Mouse (Mus musculus) heart, adult 2 months (tissue): Measurements from ENCODE around the gene Arhgef25. TPM values are rescaled to one million over a fixed set of nuclear protein-coding genes. Genes with fewer than 3 reads are reported as not detected.

Experiments used
- DNase-seq, 2 experiments: peaks; one replicate each; pipeline ENCODE4 v3.0.0; 2021
- H3K27ac ChIP-seq: fragments of 200-600 bp; 2 replicates; pipeline ENCODE4 v1.8.1; 2022
- H3K27me3 ChIP-seq: fragments of 200-500 bp; 2 replicates; pipeline ENCODE4 v1.6.1; 2012; ENCODE audit warnings: mild to moderate bottlenecking, low read length, inconsistent platforms, mixed read lengths; ENCODE audit not compliant: control insufficient read depth, insufficient read depth
- H3K36me3 ChIP-seq: fragments of 200-500 bp; 2 replicates; pipeline ENCODE4 v1.6.1; 2012; ENCODE audit warnings: low read length, inconsistent platforms; ENCODE audit not compliant: control insufficient read depth, insufficient read depth
- H3K4me1 ChIP-seq: fragments of 200-500 bp; 2 replicates; pipeline ENCODE4 v1.6.1; 2011; ENCODE audit warnings: low read length; ENCODE audit not compliant: control insufficient read depth, insufficient read depth
- H3K4me3 ChIP-seq: fragments of 200-600 bp; 2 replicates; pipeline ENCODE4 v1.8.1; 2022
- H3K79me2 ChIP-seq: fragments of 200-500 bp; replicated peaks from 2 replicates; pipeline ENCODE4 v1.6.1; 2012; ENCODE audit warnings: mild to moderate bottlenecking, inconsistent platforms, low read length, moderate library complexity, mixed read lengths; ENCODE audit not compliant: control insufficient read depth, insufficient read depth
- H3K9ac ChIP-seq: fragments of 200-500 bp; 2 replicates; pipeline ENCODE4 v1.6.1; 2012; ENCODE audit warnings: low read depth, mild to moderate bottlenecking, control low read depth, inconsistent platforms, low read length, mixed read lengths
- CTCF ChIP-seq: fragments of 200-600 bp; IDR thresholded peaks from 2 replicates; pipeline ENCODE4 v1.8.1; 2022; ENCODE audit warnings: antibody characterized with exemption, mild to moderate bottlenecking, moderate library complexity
- EP300 ChIP-seq: fragments of 200-500 bp; IDR thresholded peaks from 2 replicates; pipeline ENCODE4 v1.6.1; 2011; ENCODE audit warnings: low read depth, low read length, control low read depth; ENCODE audit not compliant: insufficient read depth
- POLR2A ChIP-seq: fragments of 200-500 bp; IDR thresholded peaks from 2 replicates; pipeline ENCODE4 v1.6.1; 2011; ENCODE audit warnings: mild to moderate bottlenecking, low read depth, low read length, control low read depth; ENCODE audit not compliant: insufficient read depth
- WGBS: fragments of 180-500 bp; shearing (Covaris S2); methylation state at CpG from one replicate; pipeline ENCODE4 v1.1.7; 2018; 5-methylcytosine and 5-hydroxymethylcytosine counted together
- intact Hi-C: fragments of 180-260 bp; cut with DNase I; formaldehyde crosslinking; loops from one replicate; pipeline ENCODE4 v1.15.1; 2025
- polyA plus RNA-seq: library from polyadenylated mRNA; depleted of rRNA; stranded (reverse); fragments of >200 nt; gene quantifications from 2 replicates; pipeline ENCODE4 v1.2.3, GENCODE M21; 2012
- total RNA-seq, 2 experiments: library from RNA; stranded (reverse); gene quantifications; 2 replicates each; pipeline ENCODE4 v1.2.3; 2021

The Arhgef25 gene
- total and polyA plus RNA-seq, 3 experiments = 9.8 to 18.2 (median 10.1) TPM

DNA sequence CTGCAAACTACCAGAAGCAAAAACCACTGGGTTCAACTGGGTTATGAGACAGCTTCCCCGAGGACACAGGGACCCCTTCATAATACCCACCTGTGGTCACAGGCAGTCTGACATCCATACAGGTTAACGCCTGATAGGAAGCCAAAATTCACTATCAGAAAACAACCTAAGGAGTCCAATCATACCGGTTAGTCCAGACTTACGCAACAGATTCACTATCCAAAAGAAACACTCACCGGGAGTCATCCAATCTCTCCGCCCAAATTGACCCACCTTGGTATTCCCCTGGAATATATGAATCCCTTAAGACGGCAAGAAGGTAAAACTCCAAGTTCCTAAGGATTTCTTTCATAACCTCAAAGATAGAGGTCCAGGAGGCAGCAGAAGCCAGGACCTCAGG lies 45.3 kb downstream of the Arhgef25 start:
- WGBS = 87% methylated on average over 7 of the region's 7 CpGs
- intact Hi-C loops = no loop called here

DNA sequence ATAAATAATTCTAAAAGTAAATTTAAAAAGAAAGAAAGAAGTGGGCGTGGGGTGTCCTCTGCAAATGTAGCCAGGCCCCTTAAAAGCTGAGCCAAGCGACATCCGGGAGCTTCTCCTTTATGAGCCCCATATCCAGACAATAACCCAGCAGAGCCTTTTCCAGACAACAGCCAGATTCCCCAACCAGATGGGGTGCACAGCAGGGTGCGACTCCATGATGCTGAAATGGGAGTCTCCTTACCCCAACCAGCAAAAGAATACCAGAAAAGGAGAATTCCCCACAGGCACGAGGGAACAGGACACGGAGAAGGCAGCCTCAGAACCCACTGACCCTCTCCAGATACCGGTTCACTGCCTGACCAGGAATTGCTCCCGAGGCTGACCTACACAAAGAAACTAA lies 46.7 kb downstream of the Arhgef25 start:
- H3K4me3 ChIP-seq = no peak overlapping the region
- no peak for TF ChIP-seq CTCF
- no peak for TF ChIP-seq EP300
- no peak for TF ChIP-seq POLR2A
- H3K27me3 ChIP-seq = no peaks in the 10 kb centered on the region
- no peak overlapping the region for H3K9ac ChIP-seq
- intact Hi-C loops = no loop called here
- DNase-seq = no peak
- H3K4me1 ChIP-seq = no peaks in the 10 kb centered on the region
- H3K36me3 ChIP-seq = no peaks in the 10 kb centered on the region
- no peaks in the 10 kb centered on the region for H3K79me2 ChIP-seq
- 83% methylated on average over 8 of the region's 8 CpGs for WGBS
- H3K27ac ChIP-seq = no peak overlapping the region

More for the DNA sequence above, 45.3 kb downstream of the Arhgef25 start:
- TF ChIP-seq CTCF (no peak), EP300 (no peak)
- H3K9ac ChIP-seq = no peak overlapping the region
- H3K79me2 ChIP-seq = no peaks in the 10 kb centered on the region
- H3K27me3 ChIP-seq = no peaks in the 10 kb centered on the region
- no peak for DNase-seq
- no peak overlapping the region for H3K4me3 ChIP-seq
- no peak overlapping the region for H3K27ac ChIP-seq
- H3K4me1 ChIP-seq = no peaks in the 10 kb centered on the region
- no peaks in the 10 kb centered on the region for H3K36me3 ChIP-seq

DNA sequence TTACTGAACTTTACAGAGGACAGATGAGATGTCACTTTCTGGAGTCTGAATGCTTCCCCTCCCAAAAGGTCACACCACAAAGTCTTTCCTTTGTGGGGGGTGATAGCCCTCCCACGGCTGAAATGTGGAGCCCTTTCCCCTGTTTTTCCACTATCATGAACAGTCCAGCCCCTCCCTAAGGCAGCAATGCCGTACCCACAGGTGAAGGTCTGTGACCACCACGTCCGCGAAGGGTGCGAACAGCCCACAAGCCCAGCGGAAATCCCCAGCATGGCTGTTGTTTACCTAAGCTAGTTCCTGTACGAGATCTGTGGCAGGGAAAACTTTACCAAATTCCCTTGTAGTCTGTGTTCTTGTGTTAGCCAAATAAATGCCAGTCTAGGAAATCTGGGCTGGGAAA lies 48.4 kb downstream of the Arhgef25 start:
- Histone ChIP-seq H3K4me1 (no peaks in the 10 kb centered on the region), H3K79me2 (no peaks in the 10 kb centered on the region), H3K4me3 (no peak overlapping the region), H3K27ac (no peak overlapping the region), H3K9ac (no peak overlapping the region), H3K36me3 (no peaks in the 10 kb centered on the region), H3K27me3 (no peaks in the 10 kb centered on the region)
- peak in 1 of 2 experiments; percentile 28 for DNase-seq
- 58% methylated on average over 8 of the region's 8 CpGs for WGBS
- intact Hi-C loops = no loop called here
- TF ChIP-seq POLR2A (no peak), CTCF (no peak), EP300 (no peak)

- no peaks in the 10 kb centered on the region for H3K27me3 ChIP-seq
- no peaks in the 10 kb centered on the region for H3K79me2 ChIP-seq
- no peaks in the 10 kb centered on the region for H3K4me1 ChIP-seq
- H3K9ac ChIP-seq = no peak overlapping the region
- no peak for DNase-seq
- no peaks in the 10 kb centered on the region for H3K36me3 ChIP-seq
- no peak overlapping the region for H3K27ac ChIP-seq
- TF ChIP-seq CTCF (no peak), POLR2A (no peak), EP300 (no peak)
- WGBS = 61% methylated on average over 11 of the region's 11 CpGs
- H3K4me3 ChIP-seq = no peak overlapping the region
- intact Hi-C loops = no loop called here
Measured at GRCm38 (mm10) chr10:127140971-127141370, 48.9 kb downstream of the Arhgef25 start.

DNA sequence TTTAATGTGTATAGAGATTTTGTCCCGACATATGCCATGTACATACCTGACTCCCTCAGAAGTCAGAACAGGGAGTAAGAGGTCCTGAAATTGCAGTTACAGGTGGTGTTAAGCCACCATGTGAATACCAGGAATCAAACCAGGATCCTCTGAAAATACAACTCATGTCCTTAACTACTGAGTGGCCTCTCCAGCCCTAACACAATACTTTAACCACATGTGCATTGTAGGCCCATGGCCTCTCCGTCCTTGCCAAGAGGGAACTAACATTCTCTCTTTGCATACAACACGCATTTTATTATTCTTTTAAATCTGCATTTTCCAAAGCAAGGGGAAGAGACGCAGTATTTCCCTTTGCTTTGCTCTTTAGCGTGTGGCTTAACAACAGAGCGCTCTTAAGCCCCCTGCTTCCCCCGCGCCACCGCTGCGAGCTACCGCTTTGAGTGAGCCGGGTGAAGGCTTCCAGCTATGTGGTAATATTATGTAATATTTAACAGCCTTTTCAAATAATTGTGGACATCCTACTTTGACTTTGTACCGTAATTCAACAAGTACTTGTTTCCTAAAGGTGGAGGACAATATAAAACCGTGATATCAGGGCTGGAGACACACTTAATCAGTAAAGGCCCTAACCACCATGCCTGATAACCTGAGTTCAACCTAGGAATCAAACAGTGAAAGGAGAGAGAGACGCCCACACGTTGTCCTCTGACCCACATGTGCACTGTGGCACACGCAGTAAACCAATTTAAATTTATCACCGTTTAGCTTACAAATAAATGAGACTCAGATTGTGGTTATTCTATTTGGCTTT lies 51.3 kb downstream of the Arhgef25 start:
- DNase-seq = no peak
- no peak overlapping the region for H3K9ac ChIP-seq
- H3K27ac ChIP-seq = no peak overlapping the region
- H3K4me1 ChIP-seq = no peaks in the 10 kb centered on the region
- H3K36me3 ChIP-seq = no peaks in the 10 kb centered on the region
- H3K4me3 ChIP-seq = no peak overlapping the region
- H3K27me3 ChIP-seq = no peaks in the 10 kb centered on the region
- intact Hi-C loops = no loop called here
- H3K79me2 ChIP-seq = no peaks in the 10 kb centered on the region
- 87% methylated on average over 18 of the region's 18 CpGs for WGBS
- TF ChIP-seq CTCF = no peak
- TF ChIP-seq EP300 = no peak
- no peak for TF ChIP-seq POLR2A

- no peaks in the 10 kb centered on the region for H3K79me2 ChIP-seq
- H3K27me3 ChIP-seq = no peaks in the 10 kb centered on the region
- TF ChIP-seq EP300 (no peak), POLR2A (no peak), CTCF (no peak)
- H3K4me1 ChIP-seq = no peaks in the 10 kb centered on the region
- 76% methylated on average over 3 of the region's 3 CpGs for WGBS
- H3K9ac ChIP-seq = no peak overlapping the region
- H3K36me3 ChIP-seq = no peaks in the 10 kb centered on the region
- H3K4me3 ChIP-seq = no peak overlapping the region
- intact Hi-C loops = no loop called here
- no peak for DNase-seq
- no peak overlapping the region for H3K27ac ChIP-seq
Measured at GRCm38 (mm10) chr10:127137896-127138295, 52.0 kb downstream of the Arhgef25 start.
